Comparison of ENCODE assay signal across 9 mouse cellular contexts in genomic region chr7:112270870-112271269, GRCm38 (mm10). TPM values are rescaled to one million over a fixed set of nuclear protein-coding genes. Genes with fewer than 3 reads are reported as not detected.
DNase-seq lines count a peak whose midpoint lies in the region; ATAC-seq lines count a peak whose summit lies in the region.
"Had no signal": no experiment of that assay in that cellular context is flagged by ENCODE, and none has a peak within 500 bp of the region (broad histone marks: within the 10 kb centered on the region; RNA-seq: fewer than 3 reads in every experiment).

No protein-coding gene starts in this region.

- DNase-seq in left cerebral cortex, postnatal 4 days: peak; percentile 19
- DNase-seq in left cerebral cortex, adult 11 months (ENCODE audit: low spot score): no peak
- DNase-seq in cerebellum, postnatal 36 days: peak; percentile 65 to 76
- peak; percentile 78 for DNase-seq in kidney, adult 9 months
- no peak for DNase-seq in limb, embryonic 10.5 days (ENCODE audit: low spot score)
- DNase-seq in hindbrain, embryonic 11.5 days (ENCODE audit: low spot score): no peak
- no peak for DNase-seq in midbrain, embryonic 14.5 days

- H3K4me2 ChIP-seq in stomach, embryonic 14.5 days (replicated peaks; ENCODE audit: low read depth, low read length): no peak overlapping the region
- no peak overlapping the region for H3K4me2 ChIP-seq in hindbrain, embryonic 11.5 days (replicated peaks; ENCODE audit: low read depth, low read length)
- H3K4me2 ChIP-seq in midbrain, embryonic 14.5 days (ENCODE audit: low read length): no peak overlapping the region

- H3K9ac ChIP-seq in stomach, embryonic 14.5 days (replicated peaks; ENCODE audit: low read depth, low read length): no peak overlapping the region
- no peak overlapping the region for H3K9ac ChIP-seq in hindbrain, embryonic 11.5 days (ENCODE audit: low read depth, low read length)
- H3K9ac ChIP-seq in midbrain, embryonic 14.5 days (replicated peaks; ENCODE audit: low read length): no peak overlapping the region

- peaks cover 19% of the 10 kb centered on the region for H3K4me1 ChIP-seq in stomach, embryonic 14.5 days (ENCODE audit: control insufficient read depth, insufficient read depth, low read length)
- peaks cover 42% of the 10 kb centered on the region for H3K4me1 ChIP-seq in limb, embryonic 10.5 days
- no peaks in the 10 kb centered on the region for H3K4me1 ChIP-seq in hindbrain, embryonic 11.5 days (replicated peaks; ENCODE audit: control insufficient read depth, insufficient read depth, low read length)
- peaks cover 9% of the 10 kb centered on the region for H3K4me1 ChIP-seq in midbrain, embryonic 14.5 days (ENCODE audit: control insufficient read depth, insufficient read depth, low read length)

- peak overlapping the region; percentile 58; the same call in 1 of the 2 replicates for H3K27ac ChIP-seq in stomach, embryonic 14.5 days (ENCODE audit: low read length)
- H3K27ac ChIP-seq in limb, embryonic 10.5 days: no peak overlapping the region
- no peak overlapping the region for H3K27ac ChIP-seq in hindbrain, embryonic 11.5 days (ENCODE audit: low read depth, low read length)
- no peak overlapping the region for H3K27ac ChIP-seq in midbrain, embryonic 14.5 days (replicated peaks; ENCODE audit: low read depth, low read length)

- ATAC-seq in stomach, embryonic 14.5 days (ENCODE audit: insufficient number of reproducible peaks, insufficient read depth, low FRiP score, low read depth): peak; percentile 65; the same call in 1 of the 2 replicates
- no peak for ATAC-seq in hindbrain, embryonic 11.5 days (ENCODE audit: low FRiP score)
- ATAC-seq in midbrain, embryonic 14.5 days (ENCODE audit: low FRiP score, low TSS enrichment): no peak

- H3K9me3 ChIP-seq in stomach, embryonic 14.5 days (ENCODE audit: control insufficient read depth, low read depth, low read length): no peaks in the 10 kb centered on the region
- no peaks in the 10 kb centered on the region for H3K9me3 ChIP-seq in limb, embryonic 10.5 days (replicated peaks)
- H3K9me3 ChIP-seq in hindbrain, embryonic 11.5 days (ENCODE audit: control insufficient read depth, low read length): no peaks in the 10 kb centered on the region
- no peaks in the 10 kb centered on the region for H3K9me3 ChIP-seq in midbrain, embryonic 14.5 days (ENCODE audit: control insufficient read depth, low read length)

- no peaks in the 10 kb centered on the region for H3K27me3 ChIP-seq in stomach, embryonic 14.5 days (ENCODE audit: control insufficient read depth, insufficient read depth, low read length)
- no peaks in the 10 kb centered on the region for H3K27me3 ChIP-seq in limb, embryonic 10.5 days (ENCODE audit: low read depth, poor library complexity, severe bottlenecking)
- H3K27me3 ChIP-seq in hindbrain, embryonic 11.5 days (ENCODE audit: control insufficient read depth, insufficient read depth, low read length): no peaks in the 10 kb centered on the region
- no peaks in the 10 kb centered on the region for H3K27me3 ChIP-seq in midbrain, embryonic 14.5 days (ENCODE audit: control insufficient read depth, insufficient read depth, low read length)

- H3K36me3 ChIP-seq in stomach, embryonic 14.5 days (ENCODE audit: control insufficient read depth, insufficient read depth, low read length): no peaks in the 10 kb centered on the region
- no peaks in the 10 kb centered on the region for H3K36me3 ChIP-seq in limb, embryonic 10.5 days
- no peaks in the 10 kb centered on the region for H3K36me3 ChIP-seq in hindbrain, embryonic 11.5 days (ENCODE audit: control insufficient read depth, insufficient read depth, low read length)
- H3K36me3 ChIP-seq in midbrain, embryonic 14.5 days (ENCODE audit: control insufficient read depth, insufficient read depth, low read length): no peaks in the 10 kb centered on the region
- H3K36me3 ChIP-seq: G1E had no signal

- 51% methylated on average over 5 of the region's 5 CpGs for WGBS in stomach, embryonic 14.5 days
- WGBS in limb, embryonic 10.5 days: 89% methylated on average over 5 of the region's 5 CpGs
- WGBS in hindbrain, embryonic 11.5 days: 87% methylated on average over 5 of the region's 5 CpGs
- WGBS in midbrain, embryonic 14.5 days: 89% methylated on average over 5 of the region's 5 CpGs

- H3K4me3 ChIP-seq in stomach, embryonic 14.5 days (ENCODE audit: low read depth, low read length): no peak overlapping the region
- no peak overlapping the region for H3K4me3 ChIP-seq in limb, embryonic 10.5 days
- no peak overlapping the region for H3K4me3 ChIP-seq in hindbrain, embryonic 11.5 days (ENCODE audit: low read depth, low read length)
- no peak overlapping the region for H3K4me3 ChIP-seq in midbrain, embryonic 14.5 days (replicated peaks; ENCODE audit: low read depth, low read length)

- intact Hi-C loops in left cerebral cortex, postnatal 4 days (cut with DNase I): no loop called here

RNA-seq across cellular contexts. Expression of gene Mical2, which starts 45.2 kb away (rescaled TPM):
- 100 to 1,000 TPM; 109 to 114 TPM for total RNA-seq in left cerebral cortex, postnatal 4 days (2021)
- polyA plus RNA-seq in stomach, embryonic 14.5 days (2014; fragmentation: Nextera tagmentation; extraction: Ambion mirVana): 10.7 and 11.0 TPM in 2 replicates
- 0.96 and 1.2 TPM in 2 replicates for polyA plus RNA-seq in limb, embryonic 10.5 days (2016; fragmentation: Nextera tagmentation; extraction: Ambion mirVana)
- 1.2 and 1.7 TPM in 2 replicates for polyA plus RNA-seq in hindbrain, embryonic 11.5 days (2014; fragmentation: Nextera tagmentation; extraction: Ambion mirVana)
- 1.6 and 2.1 TPM in 2 replicates for polyA plus RNA-seq in midbrain, embryonic 14.5 days (2014; fragmentation: Nextera tagmentation; extraction: Ambion mirVana)
- polyA plus RNA-seq: G1E had no signal

Comparison
In these comparisons a context has a peak if more than half of its experiments do, and no peak if none do; other contexts are left out.
1. DNase-seq: peak in left cerebral cortex, postnatal 4 days (single experiment), cerebellum, postnatal 36 days (2 of 2) and kidney, adult 9 months (single experiment); none in left cerebral cortex, adult 11 months (single experiment), limb, embryonic 10.5 days (single experiment), hindbrain, embryonic 11.5 days (single experiment) and midbrain, embryonic 14.5 days (single experiment).